Comparison of ENCODE assay signal across 18 mouse cellular contexts in the genomic region with DNA sequence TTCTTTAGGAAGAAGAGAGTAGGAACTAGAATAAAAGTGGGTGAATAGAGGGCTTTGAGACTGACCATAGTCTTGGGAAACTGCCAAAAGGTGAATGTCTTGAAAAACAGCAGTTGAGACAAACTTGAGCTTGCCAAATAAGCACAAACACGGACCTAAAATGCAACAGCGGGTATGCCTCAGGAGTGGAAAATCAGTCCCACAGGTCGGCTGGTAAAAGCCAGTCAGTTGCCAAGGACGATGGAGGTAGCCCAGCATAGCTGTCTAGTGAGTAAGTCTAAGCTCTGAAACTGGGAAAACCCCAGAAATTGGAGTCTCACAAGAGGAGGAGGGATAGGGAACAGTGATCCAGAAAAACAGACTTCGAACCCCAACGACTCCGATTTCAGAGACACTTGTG. TPM values are rescaled to one million over a fixed set of nuclear protein-coding genes. Genes with fewer than 3 reads are reported as not detected.
A peak's percentile ranks its signal among the peaks of the same experiment; 100 is the strongest.
DNase-seq lines count a peak whose midpoint lies in the region; ATAC-seq and TF ChIP-seq lines count a peak whose summit lies in the region.
"Had no signal": no experiment of that assay in that cellular context is flagged by ENCODE, and none has a peak within 500 bp of the region (broad histone marks: within the 10 kb centered on the region; RNA-seq: fewer than 3 reads in every experiment).

No protein-coding gene starts in this region.

- no peak overlapping the region for H3K9ac ChIP-seq in forebrain, embryonic 13.5 days
- H3K9ac ChIP-seq in forebrain, embryonic 16.5 days (replicated peaks; ENCODE audit: low read depth, low read length), result no peak overlapping the region
- no peak overlapping the region for H3K9ac ChIP-seq in hindbrain, postnatal 0 days (replicated peaks; ENCODE audit: low read length)
- H3K9ac ChIP-seq: liver, embryonic 15.5 days had no signal

- H3K9me3 ChIP-seq in forebrain, embryonic 13.5 days (replicated peaks), result peaks cover 11% of the 10 kb centered on the region
- no peaks in the 10 kb centered on the region for H3K9me3 ChIP-seq in forebrain, embryonic 16.5 days (ENCODE audit: control insufficient read depth, low read length)
- H3K9me3 ChIP-seq in embryonic facial prominence, embryonic 10.5 days, result peaks cover 11% of the 10 kb centered on the region; the same call in 1 of the 2 replicates
- no peaks in the 10 kb centered on the region for H3K9me3 ChIP-seq in hindbrain, postnatal 0 days (ENCODE audit: low read length)
- H3K9me3 ChIP-seq: liver, embryonic 15.5 days had no signal

- no peaks in the 10 kb centered on the region for H3K36me3 ChIP-seq in forebrain, embryonic 13.5 days (ENCODE audit: poor library complexity, severe bottlenecking)
- no peaks in the 10 kb centered on the region for H3K36me3 ChIP-seq in forebrain, embryonic 16.5 days (ENCODE audit: control insufficient read depth, insufficient read depth)
- 0 out of 2 replicates have a peak, but pooled peaks cover 4% of the 10 kb centered on the region for H3K36me3 ChIP-seq in embryonic facial prominence, embryonic 10.5 days (replicated peaks)
- no peaks in the 10 kb centered on the region for H3K36me3 ChIP-seq in hindbrain, postnatal 0 days (ENCODE audit: insufficient read depth, low read length)
- H3K36me3 ChIP-seq: liver, embryonic 15.5 days had no signal

- peak; percentile 18 for DNase-seq in 3134 (ENCODE audit: extremely low read depth, insufficient read length, low spot score)
- no peak for DNase-seq in embryonic facial prominence, embryonic 10.5 days (ENCODE audit: low spot score)
- no peak for DNase-seq in hindbrain, postnatal 0 days (ENCODE audit: low spot score)
- DNase-seq in cerebellum, postnatal 10 days, result no peak
- no peak for DNase-seq in testis, postnatal 10 days (ENCODE audit: low spot score)
- DNase-seq: adrenal gland, postnatal 25 days; cerebellum, adult 9-10 months; heart, postnatal 10 days; kidney, postnatal 10 days; lung, postnatal 14 days; right cerebral cortex, postnatal 25 days; thymus, postnatal 4 days had no signal

- WGBS in forebrain, embryonic 13.5 days, result 67% methylated on average over 7 of the region's 7 CpGs
- 55% methylated on average over 7 of the region's 7 CpGs for WGBS in forebrain, embryonic 16.5 days
- WGBS in embryonic facial prominence, embryonic 10.5 days, result 88% methylated on average over 7 of the region's 7 CpGs
- 56% methylated on average over 7 of the region's 7 CpGs for WGBS in hindbrain, postnatal 0 days

- no peak for ATAC-seq in forebrain, embryonic 13.5 days
- ATAC-seq in forebrain, embryonic 16.5 days, result no peak
- ATAC-seq in hindbrain, postnatal 0 days, result no peak
- no peak for ATAC-seq in erythroblast, adult 5-6 weeks (replicated peaks; ENCODE audit: low FRiP score, poor library complexity, severe bottlenecking)
- ATAC-seq: intestine, postnatal 0 days had no signal

- peak overlapping the region; percentile 63 for H3K27ac ChIP-seq in forebrain, embryonic 13.5 days
- H3K27ac ChIP-seq in forebrain, embryonic 16.5 days (ENCODE audit: low read length), result no peak overlapping the region
- 0 out of 2 replicates have a peak overlapping the region, but pooled peaks have one; percentile 11 for H3K27ac ChIP-seq in embryonic facial prominence, embryonic 10.5 days (replicated peaks)
- 0 out of 2 replicates have a peak overlapping the region, but pooled peaks have one; percentile 32 for H3K27ac ChIP-seq in hindbrain, postnatal 0 days
- H3K27ac ChIP-seq: liver, embryonic 15.5 days had no signal

- peaks cover 66% of the 10 kb centered on the region for H3K4me1 ChIP-seq in forebrain, embryonic 13.5 days
- H3K4me1 ChIP-seq in forebrain, embryonic 16.5 days (replicated peaks; ENCODE audit: control insufficient read depth, insufficient read depth, low read length), result peaks cover 44% of the 10 kb centered on the region
- peaks cover 58% of the 10 kb centered on the region for H3K4me1 ChIP-seq in embryonic facial prominence, embryonic 10.5 days
- H3K4me1 ChIP-seq in hindbrain, postnatal 0 days (ENCODE audit: insufficient read depth, low read length), result peaks cover 22% of the 10 kb centered on the region
- H3K4me1 ChIP-seq: liver, embryonic 15.5 days had no signal

- no peak overlapping the region for H3K4me2 ChIP-seq in forebrain, embryonic 13.5 days
- H3K4me2 ChIP-seq in forebrain, embryonic 16.5 days (ENCODE audit: low read length), result no peak overlapping the region
- H3K4me2 ChIP-seq in hindbrain, postnatal 0 days (ENCODE audit: low read depth, low read length), result no peak overlapping the region
- H3K4me2 ChIP-seq: liver, embryonic 15.5 days had no signal

- H3K4me3 ChIP-seq in forebrain, embryonic 13.5 days, result no peak overlapping the region
- no peak overlapping the region for H3K4me3 ChIP-seq in forebrain, embryonic 16.5 days (replicated peaks; ENCODE audit: low read length)
- no peak overlapping the region for H3K4me3 ChIP-seq in embryonic facial prominence, embryonic 10.5 days
- no peak overlapping the region for H3K4me3 ChIP-seq in hindbrain, postnatal 0 days (ENCODE audit: low read length)
- H3K4me3 ChIP-seq: liver, embryonic 15.5 days; myocyte had no signal

- TF ChIP-seq CTCF in hindbrain, postnatal 0 days (IDR thresholded peaks at IDR 0.05; ENCODE audit: low read depth), result no peak

- H3K27me3 ChIP-seq in forebrain, embryonic 13.5 days, result no peaks in the 10 kb centered on the region
- H3K27me3 ChIP-seq in forebrain, embryonic 16.5 days (replicated peaks; ENCODE audit: control insufficient read depth, insufficient read depth, low read length), result no peaks in the 10 kb centered on the region
- peaks cover 9% of the 10 kb centered on the region; the same call in 1 of the 2 replicates for H3K27me3 ChIP-seq in embryonic facial prominence, embryonic 10.5 days (replicated peaks; ENCODE audit: low read depth, poor library complexity, severe bottlenecking)
- H3K27me3 ChIP-seq in hindbrain, postnatal 0 days (ENCODE audit: insufficient read depth, low read length), result no peaks in the 10 kb centered on the region

RNA-seq across cellular contexts. Expression of a gene that starts 39.5 kb away (rescaled TPM):
- 6.6 and 7.4 TPM in 2 replicates for polyA plus RNA-seq in forebrain, embryonic 13.5 days (2015; fragmentation: Nextera tagmentation; extraction: Ambion mirVana)
- polyA plus RNA-seq in forebrain, embryonic 16.5 days (2015; fragmentation: Nextera tagmentation; extraction: Ambion mirVana), result 4.9 and 5.6 TPM in 2 replicates
- polyA plus RNA-seq in embryonic facial prominence, embryonic 10.5 days (2016; fragmentation: Nextera tagmentation; extraction: Ambion mirVana), result 13.4 and 14.1 TPM in 2 replicates
- 3.3 and 3.5 TPM in 2 replicates for total RNA-seq in hindbrain, postnatal 0 days (2014; rRNA removed)
- 3.2 TPM in 2 replicates for polyA plus RNA-seq in hindbrain, postnatal 0 days (2015; fragmentation: Nextera tagmentation; extraction: Ambion mirVana)
- 0.96 and 1.7 TPM in 2 replicates for total RNA-seq in erythroblast, adult 5-6 weeks (2015; ENCODE audit: low replicate concordance)
- 2.4 and 4.6 TPM in 2 replicates for total RNA-seq in erythroblast, adult 5-6 weeks (2017; ENCODE audit: low replicate concordance)
